Mouse (Mus musculus): ENCODE measurements around the gene Hectd1. TPM values are rescaled to one million over a fixed set of nuclear protein-coding genes. Genes with fewer than 3 reads are reported as not detected.
A peak's percentile ranks its signal among the peaks of the same experiment; 100 is the strongest.

The Hectd1 gene
- polyA plus RNA-seq, 1 experiment from 2014 or later = 39.5 TPM

- no peaks in the 10 kb centered on the region for H3K9me3 ChIP-seq (replicated peaks)
- peaks cover 4% of the 10 kb centered on the region for H3K36me3 ChIP-seq
- WGBS = 80% methylated on average over 13 of the region's 13 CpGs
- peaks cover 11% of the 10 kb centered on the region for H3K4me1 ChIP-seq
- H3K4me3 ChIP-seq = no peak overlapping the region
- H3K27ac ChIP-seq = no peak overlapping the region
- no peaks in the 10 kb centered on the region for H3K27me3 ChIP-seq (ENCODE audit: low read depth, poor library complexity, severe bottlenecking)
- DNase-seq (ENCODE audit: low spot score) = no peak
Observed at GRCm38 (mm10) chr12:51831931-51832330, 2.6 kb upstream of the Hectd1 start.

DNA sequence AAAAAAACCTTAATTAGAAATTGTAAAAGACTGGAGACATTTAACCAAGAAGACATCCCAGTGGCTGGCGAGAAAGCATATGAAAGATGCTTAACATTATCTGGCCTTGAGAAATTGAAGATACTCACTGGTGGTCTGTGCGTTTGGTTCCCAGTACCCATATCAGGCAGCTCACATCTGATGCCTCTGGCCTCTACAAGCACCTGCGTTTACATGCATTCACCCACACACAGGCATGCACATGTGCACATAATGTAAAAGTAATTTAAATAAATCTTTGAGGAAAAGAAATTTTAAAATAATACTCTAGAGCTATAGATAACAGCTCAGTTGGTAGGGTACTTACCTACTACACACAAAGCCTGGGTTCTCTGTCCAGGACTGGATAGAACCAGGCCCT lies 2.0 kb upstream of the Hectd1 start:
- DNase-seq (ENCODE audit: low spot score) = no peak
- WGBS = 93% methylated on average over 3 of the region's 3 CpGs

GRCm38 (mm10) chr12:51830671-51831070 lies 1.3 kb upstream of the Hectd1 start:
- 90% methylated on average over 1 of the region's 1 CpGs for WGBS
- H3K27ac ChIP-seq = no peak overlapping the region
- H3K36me3 ChIP-seq = peaks cover 14% of the 10 kb centered on the region
- H3K4me3 ChIP-seq = peak overlapping the region; percentile 92
- no peaks in the 10 kb centered on the region for H3K9me3 ChIP-seq (replicated peaks)
- DNase-seq (ENCODE audit: low spot score) = no peak
- H3K27me3 ChIP-seq (ENCODE audit: low read depth, poor library complexity, severe bottlenecking) = no peaks in the 10 kb centered on the region
- peaks cover 11% of the 10 kb centered on the region for H3K4me1 ChIP-seq

More for the DNA sequence above, 2.0 kb upstream of the Hectd1 start:
- no peak overlapping the region for H3K27ac ChIP-seq
- H3K36me3 ChIP-seq = peaks cover 10% of the 10 kb centered on the region
- no peaks in the 10 kb centered on the region for H3K27me3 ChIP-seq (ENCODE audit: low read depth, poor library complexity, severe bottlenecking)
- peaks cover 11% of the 10 kb centered on the region for H3K4me1 ChIP-seq
- no peak overlapping the region for H3K4me3 ChIP-seq
- no peaks in the 10 kb centered on the region for H3K9me3 ChIP-seq (replicated peaks)

DNA sequence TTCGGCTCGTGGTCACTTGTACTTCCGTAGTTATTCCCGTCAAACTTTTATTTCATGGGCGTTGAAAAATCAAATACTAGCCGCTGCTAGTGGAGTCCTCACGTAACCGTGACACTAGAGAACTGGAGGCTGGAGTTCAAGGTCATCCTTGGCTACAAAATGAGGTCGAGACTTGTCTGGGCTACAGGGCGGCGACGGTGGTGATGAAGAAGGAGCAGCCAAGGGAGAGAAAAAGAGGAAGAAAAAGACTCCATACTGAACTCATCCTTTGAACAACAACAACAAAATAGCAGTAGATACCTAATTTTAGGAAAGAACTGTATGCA lies 704 bp upstream of the Hectd1 start:
- H3K4me1 ChIP-seq = peaks cover 11% of the 10 kb centered on the region
- H3K27me3 ChIP-seq (ENCODE audit: low read depth, poor library complexity, severe bottlenecking) = no peaks in the 10 kb centered on the region
- no peak for DNase-seq (ENCODE audit: low spot score)
- peak overlapping the region; percentile 99 for H3K27ac ChIP-seq
- no peaks in the 10 kb centered on the region for H3K9me3 ChIP-seq (replicated peaks)
- peaks cover 20% of the 10 kb centered on the region for H3K36me3 ChIP-seq
- H3K4me3 ChIP-seq = peak overlapping the region; percentile 92
- WGBS = 1% methylated on average over 12 of the region's 12 CpGs

DNA sequence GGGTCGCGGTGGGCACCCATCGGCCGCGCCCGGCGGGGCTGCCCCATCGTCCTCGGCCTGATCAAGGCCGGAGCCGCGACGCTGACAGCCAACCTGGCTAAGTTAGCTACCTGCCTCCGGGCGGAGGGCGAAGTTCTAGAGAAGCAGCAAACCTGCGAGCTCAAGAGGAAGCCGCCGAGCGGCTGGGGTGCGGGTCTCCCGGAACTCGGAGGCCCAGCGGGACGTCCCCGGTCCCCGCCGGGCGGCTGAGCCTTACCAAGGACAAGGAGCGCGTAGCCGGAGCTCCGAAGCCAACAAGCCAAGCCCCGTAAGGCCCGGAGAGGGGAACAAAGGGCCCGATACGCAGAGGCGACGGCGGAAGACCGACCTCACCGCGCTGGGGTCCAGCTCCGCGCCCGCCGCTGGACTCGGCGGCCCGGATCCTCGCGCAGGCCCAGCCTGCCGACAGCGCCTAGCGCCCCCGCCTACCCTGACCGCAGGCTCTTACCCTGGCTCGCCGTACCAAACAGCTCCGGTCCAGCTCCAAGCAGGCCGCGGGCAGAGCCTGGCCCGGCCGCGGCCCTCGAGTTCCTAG lies 533 bp downstream of the Hectd1 start:
- H3K27me3 ChIP-seq (ENCODE audit: low read depth, poor library complexity, severe bottlenecking) = no peaks in the 10 kb centered on the region
- WGBS = under 1% methylated on average over 66 of the region's 66 CpGs
- H3K9me3 ChIP-seq (replicated peaks) = no peaks in the 10 kb centered on the region
- peaks cover 11% of the 10 kb centered on the region for H3K4me1 ChIP-seq
- DNase-seq (ENCODE audit: low spot score) = peak; percentile 81
- peak overlapping the region; percentile 99 for H3K27ac ChIP-seq
- peaks cover 33% of the 10 kb centered on the region for H3K36me3 ChIP-seq
- peak overlapping the region; percentile 92 for H3K4me3 ChIP-seq

DNA sequence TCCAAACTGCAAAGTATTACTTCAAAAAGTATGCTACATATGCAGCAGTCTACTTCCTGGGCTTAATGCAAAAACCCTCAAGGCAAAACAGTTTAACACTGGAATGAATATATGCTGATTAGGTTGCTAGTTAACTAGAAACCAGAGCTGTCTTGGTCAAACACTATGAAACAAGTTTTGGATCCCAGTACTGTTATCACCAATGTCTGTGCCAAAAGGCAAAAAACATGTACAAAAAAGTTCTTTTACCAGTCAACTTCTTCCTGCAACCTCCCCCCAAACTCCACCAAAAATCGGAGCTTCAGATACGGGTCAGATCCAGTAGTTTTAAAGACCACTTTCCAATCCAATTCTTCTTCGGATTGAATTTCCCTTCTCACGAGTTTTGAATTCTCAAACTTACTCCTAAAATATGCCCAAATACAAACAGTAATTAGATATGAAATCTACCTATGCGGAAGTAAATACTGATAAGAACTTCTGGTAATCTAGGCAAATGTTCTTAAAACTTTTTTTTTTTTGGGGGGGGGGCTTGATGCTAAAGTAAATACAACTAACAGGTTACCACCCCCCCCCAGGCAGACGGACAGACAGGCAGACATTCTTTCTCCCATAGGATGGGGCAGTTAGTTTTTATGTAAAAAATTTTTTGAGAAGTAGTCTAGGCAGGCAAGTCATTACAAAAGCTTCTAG lies 1.2 kb downstream of the Hectd1 start:
- 34% methylated on average over 6 of the region's 6 CpGs for WGBS
- Histone ChIP-seq H3K4me3 (peak overlapping the region; percentile 92), H3K36me3 (peaks cover 37% of the 10 kb centered on the region), H3K27me3 (ENCODE audit: low read depth, poor library complexity, severe bottlenecking) (no peaks in the 10 kb centered on the region), H3K4me1 (peaks cover 11% of the 10 kb centered on the region), H3K9me3 (replicated peaks) (no peaks in the 10 kb centered on the region), H3K27ac (peak overlapping the region; percentile 99)
- DNase-seq (ENCODE audit: low spot score) = no peak

DNA sequence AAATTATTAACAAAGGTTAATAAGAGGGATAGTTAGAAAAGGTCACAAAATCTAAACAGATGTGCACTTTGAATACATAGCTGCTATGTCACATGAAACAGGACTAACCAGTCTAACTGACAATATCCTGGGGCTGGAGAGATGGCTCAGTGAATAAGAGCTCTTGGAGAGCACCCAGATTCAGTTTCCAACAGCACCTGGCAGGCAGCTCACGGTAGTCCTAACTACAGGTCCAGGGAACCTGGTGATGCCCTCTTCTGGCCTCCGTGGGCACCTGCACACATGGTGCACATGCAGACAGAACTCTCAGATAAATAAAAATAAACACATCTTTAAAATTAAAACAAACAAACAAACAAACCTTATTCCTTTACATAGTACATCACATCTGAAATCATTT lies 4.0 kb downstream of the Hectd1 start:
- H3K4me3 ChIP-seq = no peak overlapping the region
- DNase-seq (ENCODE audit: low spot score) = no peak
- H3K27me3 ChIP-seq (ENCODE audit: low read depth, poor library complexity, severe bottlenecking) = no peaks in the 10 kb centered on the region
- peaks cover 14% of the 10 kb centered on the region for H3K4me1 ChIP-seq
- H3K9me3 ChIP-seq (replicated peaks) = no peaks in the 10 kb centered on the region
- 94% methylated on average over 2 of the region's 2 CpGs for WGBS
- peaks cover 37% of the 10 kb centered on the region for H3K36me3 ChIP-seq
- H3K27ac ChIP-seq = no peak overlapping the region

GRCm38 (mm10) chr12:51823311-51823710 lies 6.0 kb downstream of the Hectd1 start:
- DNase-seq (ENCODE audit: low spot score) = no peak
- Histone ChIP-seq H3K4me3 (no peak overlapping the region), H3K4me1 (peaks cover 14% of the 10 kb centered on the region), H3K9me3 (replicated peaks) (no peaks in the 10 kb centered on the region), H3K36me3 (peaks cover 37% of the 10 kb centered on the region), H3K27ac (no peak overlapping the region), H3K27me3 (ENCODE audit: low read depth, poor library complexity, severe bottlenecking) (no peaks in the 10 kb centered on the region)
- WGBS = 96% methylated on average over 5 of the region's 5 CpGs

- no peak for DNase-seq (ENCODE audit: low spot score)
- Histone ChIP-seq H3K27ac (no peak overlapping the region), H3K4me1 (peaks cover 11% of the 10 kb centered on the region), H3K36me3 (peaks cover 41% of the 10 kb centered on the region), H3K4me3 (no peak overlapping the region), H3K27me3 (ENCODE audit: low read depth, poor library complexity, severe bottlenecking) (no peaks in the 10 kb centered on the region), H3K9me3 (replicated peaks) (no peaks in the 10 kb centered on the region)
- WGBS = 76% methylated on average over 2 of the region's 2 CpGs
Observed at GRCm38 (mm10) chr12:51822861-51823260, 6.5 kb downstream of the Hectd1 start.

DNA sequence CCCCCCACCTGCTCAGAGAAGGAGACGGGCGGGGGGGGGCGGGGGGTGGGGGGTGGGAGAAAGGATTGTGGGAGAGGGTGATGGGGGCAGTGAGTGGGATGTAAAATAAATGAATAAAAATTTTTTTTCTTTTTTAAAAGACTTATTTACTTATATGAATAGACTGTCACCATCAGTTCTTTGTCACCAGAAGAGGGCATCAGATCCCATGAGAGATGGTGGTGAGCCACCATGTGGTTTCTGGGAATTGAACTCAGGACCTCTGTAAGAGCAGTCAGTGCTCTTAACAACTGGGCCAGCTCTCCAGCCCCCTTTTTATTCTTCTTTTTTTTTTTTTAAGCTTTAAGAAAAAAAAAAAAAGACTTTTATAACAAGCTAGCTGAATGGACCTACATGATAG lies 7.1 kb downstream of the Hectd1 start:
- peaks cover 5% of the 10 kb centered on the region for H3K4me1 ChIP-seq
- no peak overlapping the region for H3K27ac ChIP-seq
- peaks cover 46% of the 10 kb centered on the region for H3K36me3 ChIP-seq
- no peak for DNase-seq (ENCODE audit: low spot score)
- no peaks in the 10 kb centered on the region for H3K27me3 ChIP-seq (ENCODE audit: low read depth, poor library complexity, severe bottlenecking)
- no peaks in the 10 kb centered on the region for H3K9me3 ChIP-seq (replicated peaks)
- 78% methylated on average over 3 of the region's 3 CpGs for WGBS
- no peak overlapping the region for H3K4me3 ChIP-seq

GRCm38 (mm10) chr12:51821256-51821655 lies 8.1 kb downstream of the Hectd1 start:
- no peak overlapping the region for H3K4me3 ChIP-seq
- no peak for DNase-seq (ENCODE audit: low spot score)
- 74% methylated on average over 2 of the region's 2 CpGs for WGBS
- 0 out of 2 replicates have a peak, but pooled peaks cover 3% of the 10 kb centered on the region for H3K4me1 ChIP-seq
- no peaks in the 10 kb centered on the region for H3K27me3 ChIP-seq (ENCODE audit: low read depth, poor library complexity, severe bottlenecking)
- peaks cover 41% of the 10 kb centered on the region for H3K36me3 ChIP-seq
- no peaks in the 10 kb centered on the region for H3K9me3 ChIP-seq (replicated peaks)
- no peak overlapping the region for H3K27ac ChIP-seq

GRCm38 (mm10) chr12:51819951-51820498 lies 9.3 kb downstream of the Hectd1 start:
- Histone ChIP-seq H3K9me3 (replicated peaks) (no peaks in the 10 kb centered on the region), H3K36me3 (peaks cover 43% of the 10 kb centered on the region), H3K4me3 (no peak overlapping the region), H3K27ac (no peak overlapping the region), H3K4me1 (0 out of 2 replicates have a peak, but pooled peaks cover 3% of the 10 kb centered on the region), H3K27me3 (ENCODE audit: low read depth, poor library complexity, severe bottlenecking) (no peaks in the 10 kb centered on the region)
- no peak for DNase-seq (ENCODE audit: low spot score)
- WGBS = 93% methylated on average over 4 of the region's 4 CpGs

- Histone ChIP-seq H3K4me1 (0 out of 2 replicates have a peak, but pooled peaks cover 3% of the 10 kb centered on the region), H3K27ac (no peak overlapping the region), H3K27me3 (ENCODE audit: low read depth, poor library complexity, severe bottlenecking) (no peaks in the 10 kb centered on the region), H3K9me3 (replicated peaks) (no peaks in the 10 kb centered on the region), H3K36me3 (peaks cover 41% of the 10 kb centered on the region), H3K4me3 (no peak overlapping the region)
- DNase-seq (ENCODE audit: low spot score) = no peak
- WGBS = 87% methylated on average over 8 of the region's 8 CpGs
Observed at GRCm38 (mm10) chr12:51817815-51818613, 11.3 kb downstream of the Hectd1 start.
